Mouse (Mus musculus) liver, postnatal 0 days (tissue): ENCODE results near the gene Fn1. TPM values are rescaled to one million over a fixed set of nuclear protein-coding genes. Genes with fewer than 3 reads are reported as not detected.
A peak's percentile ranks its signal among the peaks of the same experiment; 100 is the strongest.

Source experiments
- ATAC-seq: fragments of 200-750 bp; cut with Nextera tagmentation; 2 replicates; pipeline ENCODE4 v1.8.0; 2017; ENCODE audit warnings: mild to moderate bottlenecking, moderate library complexity
- DNase-seq: peaks from one replicate; pipeline ENCODE4 v3.0.0-alpha.2; 2016
- H3K27ac ChIP-seq: fragments of 300-500 bp; sonication (generic); 2 replicates; pipeline ENCODE4 v1.5.1; 2014; ENCODE audit warnings: antibody characterized with exemption, moderate library complexity, mild to moderate bottlenecking, low read depth
- H3K27me3 ChIP-seq: fragments of 300-500 bp; sonication (generic); 2 replicates; pipeline ENCODE4 v1.6.1; 2014; ENCODE audit warnings: low read length, control low read depth, mixed read lengths; ENCODE audit not compliant: insufficient read depth
- H3K36me3 ChIP-seq: fragments of 300-500 bp; sonication (generic); replicated peaks from 2 replicates; pipeline ENCODE4 v1.6.1; 2014; ENCODE audit warnings: mild to moderate bottlenecking, control low read depth, low read length, moderate library complexity, mixed read lengths; ENCODE audit not compliant: insufficient read depth
- H3K4me1 ChIP-seq: fragments of 300-500 bp; sonication (generic); 2 replicates; pipeline ENCODE4 v1.6.1; 2014; ENCODE audit warnings: antibody characterized with exemption, mild to moderate bottlenecking, control low read depth; ENCODE audit not compliant: insufficient read depth
- H3K4me2 ChIP-seq: fragments of 300-500 bp; sonication (generic); 2 replicates; pipeline ENCODE4 v1.6.1; 2014; ENCODE audit warnings: low read depth, mild to moderate bottlenecking, low read length, moderate library complexity, mixed read lengths
- H3K4me3 ChIP-seq: fragments of 300-500 bp; sonication (generic); 2 replicates; pipeline ENCODE4 v1.5.1; 2014; ENCODE audit warnings: low read depth, low read length
- H3K9ac ChIP-seq: fragments of 300-500 bp; sonication (generic); replicated peaks from 2 replicates; pipeline ENCODE4 v1.6.1; 2014; ENCODE audit warnings: mild to moderate bottlenecking, moderate library complexity
- H3K9me3 ChIP-seq: fragments of 300-500 bp; sonication (generic); 2 replicates; pipeline ENCODE4 v1.6.1; 2016; ENCODE audit warnings: mild to moderate bottlenecking, control low read depth, low read length, mixed read lengths
- CTCF ChIP-seq: sonication (generic); IDR thresholded peaks from 2 replicates; pipeline ENCODE4 v1.5.1; 2016; ENCODE audit warnings: antibody characterized with exemption, low read depth
- EP300 ChIP-seq: IDR thresholded peaks from 2 replicates; pipeline ENCODE4 v1.6.1; 2016; ENCODE audit warnings: antibody characterized with exemption, low read depth, mild to moderate bottlenecking
- WGBS: fragments of 180-500 bp; shearing (Covaris S2); extraction: QIAGEN DNeasy Blood & Tissue Kit; methylation state at CpG from one replicate; pipeline ENCODE4 v1.1.7; 2014; ENCODE audit not compliant: insufficient replicate concordance; 5-methylcytosine and 5-hydroxymethylcytosine counted together
- polyA plus RNA-seq: library from polyadenylated mRNA; unstranded; fragments of >200 nt; fragmentation: Nextera tagmentation; extraction: Ambion mirVana; gene quantifications from 2 replicates; pipeline ENCODE4 v1.2.1, GENCODE M21; 2015

Fn1 gene
- polyA plus RNA-seq, 1 experiment from 2014 or later, result 450 TPM

DNA sequence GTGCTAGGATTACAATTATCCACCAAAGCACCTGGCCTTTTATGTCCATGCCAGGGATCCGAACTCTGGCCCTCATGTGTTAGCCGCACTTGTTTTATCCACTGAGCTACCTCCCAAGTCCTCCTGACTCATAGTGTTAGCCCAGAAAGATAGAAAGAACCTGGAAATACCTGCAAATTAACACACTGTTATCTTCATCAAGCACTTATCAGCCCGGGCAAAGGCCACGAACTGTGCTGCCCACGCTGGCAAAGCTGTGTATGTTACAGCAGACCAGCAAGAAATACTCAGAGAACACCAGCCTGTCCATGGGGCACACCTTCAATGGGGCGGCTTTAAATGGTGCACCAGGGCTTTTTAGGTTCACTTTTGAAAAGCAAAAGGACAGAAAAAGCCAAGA is 29.4 kb downstream of the Fn1 start:
- Histone ChIP-seq H3K27me3 (no peaks in the 10 kb centered on the region), H3K4me1 (no peaks in the 10 kb centered on the region), H3K9ac (no peak overlapping the region), H3K9me3 (no peaks in the 10 kb centered on the region), H3K4me2 (no peak overlapping the region), H3K27ac (no peak overlapping the region), H3K4me3 (no peak overlapping the region), H3K36me3 (peaks cover 52% of the 10 kb centered on the region)
- DNase-seq (no peak), ATAC-seq (no peak)
- WGBS, result 85% methylated on average over 6 of the region's 6 CpGs
- TF ChIP-seq CTCF, result no peak
- TF ChIP-seq EP300, result no peak

DNA sequence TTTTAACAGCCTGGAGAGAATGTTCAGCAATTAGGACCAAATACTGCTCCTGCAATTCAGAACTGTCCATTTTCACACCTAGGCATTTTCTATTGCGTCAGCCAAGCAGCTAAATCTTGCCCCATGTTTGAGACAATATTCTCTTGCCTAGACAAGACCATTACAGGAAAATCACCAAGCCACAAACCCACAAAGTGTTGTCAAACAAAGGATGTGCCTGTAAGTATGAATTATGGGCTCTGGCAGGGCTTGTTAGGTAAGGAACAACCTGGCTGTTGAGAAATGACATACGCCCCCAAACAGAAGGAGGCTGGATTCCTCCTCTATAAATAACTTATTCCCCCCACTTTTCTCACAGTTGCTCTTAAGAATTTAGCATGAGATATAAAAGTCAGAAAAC is 31.5 kb downstream of the Fn1 start:
- TF ChIP-seq CTCF, result no peak
- no peak for TF ChIP-seq EP300
- no peak for ATAC-seq
- 56% methylated on average over 2 of the region's 2 CpGs for WGBS

GRCm38 (mm10) chr1:71614545-71615246 is 38.3 kb downstream of the Fn1 start:
- Histone ChIP-seq H3K9me3 (no peaks in the 10 kb centered on the region), H3K9ac (no peak overlapping the region), H3K27ac (no peak overlapping the region), H3K4me3 (no peak overlapping the region), H3K27me3 (no peaks in the 10 kb centered on the region), H3K4me1 (no peaks in the 10 kb centered on the region), H3K4me2 (no peak overlapping the region), H3K36me3 (peaks cover 58% of the 10 kb centered on the region)
- no peak for ATAC-seq
- TF ChIP-seq CTCF (no peak), EP300 (no peak)
- 77% methylated on average over 8 of the region's 8 CpGs for WGBS
- no peak for DNase-seq

More for the DNA sequence above, 31.5 kb downstream of the Fn1 start:
- Histone ChIP-seq H3K9me3 (no peaks in the 10 kb centered on the region), H3K9ac (no peak overlapping the region), H3K4me3 (no peak overlapping the region), H3K27me3 (no peaks in the 10 kb centered on the region), H3K27ac (no peak overlapping the region), H3K4me2 (no peak overlapping the region), H3K36me3 (peaks cover 46% of the 10 kb centered on the region), H3K4me1 (no peaks in the 10 kb centered on the region)
- DNase-seq, result no peak

DNA sequence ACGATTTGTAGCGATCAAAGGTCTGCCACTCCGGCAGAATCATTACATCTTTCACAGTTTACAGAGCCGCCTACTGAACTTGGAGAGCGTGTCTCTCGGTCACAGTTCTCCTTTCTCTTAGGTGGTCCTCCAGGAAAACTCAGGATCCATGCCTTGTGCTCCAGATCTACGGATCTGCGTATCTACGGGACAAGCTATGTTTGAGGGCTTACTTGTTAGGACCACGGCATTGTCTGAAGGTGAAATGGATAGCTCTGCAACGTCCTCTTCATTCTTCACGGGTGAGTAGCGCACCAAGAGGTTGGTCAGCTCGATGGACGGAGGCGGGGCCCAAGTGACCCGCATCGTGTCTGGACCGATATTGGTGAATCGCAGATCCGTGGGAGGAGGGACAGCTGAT is 40.7 kb downstream of the Fn1 start:
- WGBS, result 88% methylated on average over 21 of the region's 21 CpGs
- Histone ChIP-seq H3K4me3 (no peak overlapping the region), H3K27ac (no peak overlapping the region), H3K4me1 (no peaks in the 10 kb centered on the region), H3K4me2 (no peak overlapping the region), H3K9ac (no peak overlapping the region), H3K9me3 (no peaks in the 10 kb centered on the region), H3K27me3 (no peaks in the 10 kb centered on the region), H3K36me3 (peaks cover 56% of the 10 kb centered on the region)
- TF ChIP-seq CTCF, result no peak
- TF ChIP-seq EP300, result no peak
- DNase-seq (no peak), ATAC-seq (no peak)

GRCm38 (mm10) chr1:71609916-71610315 is 43.1 kb downstream of the Fn1 start:
- no peak overlapping the region for H3K4me2 ChIP-seq

GRCm38 (mm10) chr1:71609057-71609775 is 43.8 kb downstream of the Fn1 start:
- no peak for DNase-seq
- H3K9me3 ChIP-seq, result no peaks in the 10 kb centered on the region
- H3K4me2 ChIP-seq, result no peak overlapping the region
- no peak for ATAC-seq
- TF ChIP-seq EP300 (no peak), CTCF (no peak)
- no peak overlapping the region for H3K27ac ChIP-seq
- H3K36me3 ChIP-seq, result peaks cover 65% of the 10 kb centered on the region
- no peak overlapping the region for H3K4me3 ChIP-seq
- H3K9ac ChIP-seq, result no peak overlapping the region
- no peaks in the 10 kb centered on the region for H3K27me3 ChIP-seq
- no peaks in the 10 kb centered on the region for H3K4me1 ChIP-seq
- WGBS, result 91% methylated on average over 37 of the region's 37 CpGs

More at GRCm38 (mm10) chr1:71609916-71610315, 43.1 kb downstream of the Fn1 start:
- no peaks in the 10 kb centered on the region for H3K4me1 ChIP-seq
- 78% methylated on average over 5 of the region's 5 CpGs for WGBS
- no peaks in the 10 kb centered on the region for H3K27me3 ChIP-seq
- no peak for TF ChIP-seq CTCF
- no peak for TF ChIP-seq EP300
- no peak overlapping the region for H3K27ac ChIP-seq
- 0 out of 2 replicates have a peak, but pooled peaks have one; percentile 16 for ATAC-seq
- H3K36me3 ChIP-seq, result peaks cover 65% of the 10 kb centered on the region
- no peak overlapping the region for H3K9ac ChIP-seq
- H3K4me3 ChIP-seq, result no peak overlapping the region
- DNase-seq, result no peak
- no peaks in the 10 kb centered on the region for H3K9me3 ChIP-seq
